Mouse (Mus musculus): ENCODE results near the gene Dnah17.

- TF ChIP-seq CTCF (IDR thresholded peaks at IDR 0.05; ENCODE audit: extremely low read depth, insufficient read depth, insufficient read length, insufficient replicate concordance) (peak; percentile 10; the same call in 1 of the 2 replicates), POLR2A (IDR thresholded peaks at IDR 0.05; ENCODE audit: low read depth, low read length) (no peak)
These were observed 112.1 kb downstream of the Dnah17 start for GRCm38 (mm10) chr11:118018328-118018727.
